Mouse (Mus musculus) monocyte, adult 5-6 weeks (primary cell): ENCODE measurements at regions not wholly inside any gene's neighbourhood (a gene's known extent, or its start where the extent isn't known, plus 50 kb on each side); places are given as distances from the start of the nearest gene placed in this dataset.
A peak's percentile ranks its signal among the peaks of the same experiment; 100 is the strongest.

Experiments
- ATAC-seq: fragments of 153-309, 156-312 bp; replicated peaks from 2 replicates; pipeline ENCODE4 v1.8.0; 2017; ENCODE audit warnings: mild to moderate bottlenecking; ENCODE audit not compliant: low TSS enrichment, insufficient number of reproducible peaks, severe bottlenecking, poor library complexity, low FRiP score

DNA sequence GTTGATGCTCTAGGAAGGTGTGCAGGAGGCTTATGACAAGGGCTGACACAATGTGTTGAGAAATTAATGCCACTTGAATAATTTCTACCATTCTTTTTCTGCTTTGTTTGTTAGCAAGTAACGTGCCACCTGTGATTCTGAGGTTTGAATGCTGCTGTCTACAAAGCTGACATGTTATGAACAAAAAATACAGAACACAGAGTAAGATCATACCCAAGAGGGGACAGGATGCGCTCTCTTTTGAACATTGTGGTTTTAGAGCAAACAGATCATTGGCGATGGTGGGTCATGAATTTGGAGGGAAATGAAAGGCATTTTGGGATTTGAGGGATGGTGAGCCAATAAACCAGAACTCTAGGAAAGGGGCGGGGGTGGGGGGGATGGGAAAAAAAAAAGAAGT, 73.3 kb upstream of the Satb1 start:
- no peak for ATAC-seq

DNA sequence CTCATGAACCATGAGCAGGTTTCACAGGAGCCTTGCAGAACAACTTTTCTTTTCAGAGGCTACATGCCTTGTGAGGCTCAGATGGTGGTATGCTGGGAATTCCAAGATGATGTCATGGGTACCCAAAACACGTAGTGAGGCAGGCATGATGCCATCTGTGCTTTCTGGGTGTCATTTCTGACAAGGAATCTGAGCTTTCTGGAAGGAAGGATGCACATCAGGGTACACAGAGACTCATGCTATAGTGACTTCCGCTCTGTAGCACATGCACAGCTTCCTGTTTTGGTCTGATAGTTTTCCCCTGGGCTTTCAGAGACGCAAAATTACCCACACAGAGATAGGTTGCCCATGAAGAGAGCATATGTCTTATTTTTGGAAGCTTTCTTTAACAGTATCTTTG, 70.8 kb upstream of the Satb1 start:
- peak; percentile 53; the same call in 1 of the 2 replicates for ATAC-seq

DNA sequence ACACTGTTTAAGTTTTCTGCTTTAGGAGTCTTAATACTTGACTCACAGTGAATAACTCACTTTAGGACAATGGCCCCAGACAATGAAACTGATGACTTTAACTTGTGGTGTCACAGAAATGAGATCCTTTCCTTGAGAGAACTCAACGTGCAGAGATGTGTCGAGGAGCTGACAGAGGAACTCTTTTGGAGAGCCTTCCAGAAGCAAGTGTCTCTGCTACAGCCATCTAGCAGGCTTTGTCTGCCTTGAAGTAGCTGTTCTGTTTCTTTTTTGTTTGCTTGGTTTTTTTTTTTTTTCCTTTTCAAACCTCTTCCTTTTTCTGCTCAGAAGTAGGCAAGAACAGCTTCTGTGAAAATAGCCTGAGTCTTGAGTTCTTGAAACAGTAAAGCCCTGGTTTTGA, 66.3 kb upstream of the Satb1 start:
- no peak for ATAC-seq

DNA sequence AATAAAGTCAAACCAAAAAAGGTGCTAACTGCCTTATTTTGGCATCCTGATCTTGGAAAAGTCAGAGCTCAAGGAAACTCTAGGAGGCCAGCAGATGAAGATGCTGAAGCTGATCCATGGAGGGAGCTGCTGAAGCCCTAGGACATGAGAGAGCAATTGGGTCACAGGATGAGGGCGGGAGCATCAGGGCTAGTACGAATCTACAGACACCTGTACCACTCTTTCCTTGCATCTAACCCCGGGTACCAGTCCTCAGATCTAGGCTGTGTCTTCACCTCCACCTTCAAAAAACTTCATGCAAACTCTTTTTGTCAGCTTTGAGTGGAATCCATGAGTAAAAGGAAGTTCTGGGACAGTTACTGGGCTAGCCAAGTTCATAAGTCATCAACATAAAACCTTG, 63.1 kb upstream of the Satb1 start:
- no peak for ATAC-seq

DNA sequence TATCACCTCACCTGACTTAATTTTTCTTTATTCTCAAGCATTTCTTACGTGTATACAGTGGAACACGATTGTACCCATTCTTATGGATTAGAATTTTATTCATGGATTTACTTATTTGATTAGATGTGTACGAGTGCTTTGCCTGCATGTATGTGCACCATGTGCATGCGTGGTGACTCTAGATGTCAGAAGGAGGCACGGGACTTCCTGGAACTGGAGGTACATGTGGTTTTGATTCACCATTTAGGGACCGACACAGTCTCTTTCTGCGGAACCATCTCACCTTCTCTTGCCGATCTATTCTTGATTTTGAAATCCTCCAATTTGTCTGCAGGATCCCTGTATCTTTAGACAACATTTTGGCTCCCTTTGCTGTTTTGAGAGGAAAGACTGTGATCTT, 61.2 kb upstream of the Satb1 start:
- ATAC-seq: no peak

DNA sequence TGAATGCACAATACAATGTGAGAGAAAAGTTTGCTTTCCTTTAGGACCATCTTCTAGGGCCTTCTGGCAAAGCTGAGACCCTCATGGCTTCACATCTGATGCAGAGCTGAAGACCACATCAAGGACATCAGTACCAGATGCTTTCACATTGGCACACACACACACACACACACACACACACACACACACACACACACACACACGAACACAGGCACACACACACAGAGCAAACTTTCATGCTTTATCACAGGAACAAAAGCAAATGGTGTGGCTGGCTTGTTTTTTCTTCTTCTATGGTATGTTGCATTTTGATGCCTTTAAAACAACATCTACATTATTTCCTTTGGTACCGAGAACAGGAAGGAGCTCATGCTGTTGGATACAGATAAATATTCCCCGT, 59.8 kb upstream of the Satb1 start:
- ATAC-seq: no peak

DNA sequence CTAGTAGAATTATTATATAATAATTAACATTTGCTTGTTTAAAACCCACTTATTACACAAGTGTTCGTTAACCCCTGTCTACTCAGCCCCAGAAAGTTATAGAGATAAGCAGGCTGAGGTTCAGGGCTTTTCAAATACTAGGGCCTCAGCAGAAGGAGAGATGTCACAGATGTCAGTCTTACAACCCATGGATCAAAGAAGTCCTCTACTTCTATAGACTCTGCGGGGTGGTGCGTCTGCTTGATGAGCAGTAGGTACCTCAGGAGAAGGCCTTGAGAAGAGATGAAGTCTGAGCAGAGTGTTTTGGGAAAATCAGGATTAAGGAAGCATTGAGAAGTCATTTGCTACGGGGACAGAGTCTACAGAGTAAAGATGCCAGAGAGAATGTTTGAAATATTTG, 59.1 kb upstream of the Satb1 start:
- ATAC-seq: no peak
